Mouse (Mus musculus): ENCODE data around the gene Cdh22. TPM values are rescaled to one million over a fixed set of nuclear protein-coding genes. Genes with fewer than 3 reads are reported as not detected.

Gene Cdh22
- polyA plus RNA-seq, 1 experiment from 2014 or later, result 0.91 TPM

DNA sequence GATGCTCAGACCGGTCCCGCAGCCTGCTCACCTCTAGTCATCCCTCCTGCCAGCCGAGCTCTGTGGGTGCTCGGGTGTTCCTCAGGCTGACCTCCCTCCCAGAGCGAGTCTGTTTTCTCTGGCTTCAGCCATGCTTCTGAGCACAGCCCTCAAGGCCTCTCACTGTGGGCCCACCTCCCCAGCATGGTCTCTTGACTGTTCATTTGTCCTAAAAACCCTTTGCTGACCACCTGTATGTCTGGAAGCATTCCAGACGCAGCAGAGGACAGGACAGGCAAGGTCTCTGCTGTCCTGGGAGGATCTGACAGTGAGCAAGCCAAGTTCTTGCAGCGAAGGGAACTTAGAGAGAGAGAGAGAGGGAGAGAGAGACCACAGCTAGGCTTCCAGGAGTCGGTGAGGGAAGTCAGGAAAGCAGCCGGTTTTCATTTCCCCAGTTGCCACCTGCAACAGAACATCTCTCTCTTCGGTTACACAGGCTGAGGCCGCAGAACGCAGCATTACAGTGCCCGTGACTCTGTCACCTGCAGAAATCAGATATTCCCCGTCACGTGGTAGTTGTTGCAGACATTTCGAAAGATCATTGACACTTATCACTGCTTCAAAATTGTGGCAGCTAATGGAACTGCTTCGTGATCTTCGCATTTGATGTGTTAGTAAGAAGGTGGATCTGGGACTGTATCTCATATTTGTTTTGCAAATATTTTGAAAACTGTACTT is 27.8 kb upstream of the Cdh22 start:
- H3K27ac ChIP-seq (replicated peaks), result no peak overlapping the region
- H3K4me1 ChIP-seq, result peaks cover 35% of the 10 kb centered on the region
- H3K4me3 ChIP-seq, result no peak overlapping the region
- H3K9me3 ChIP-seq, result no peaks in the 10 kb centered on the region
- DNase-seq (ENCODE audit: low spot score), result no peak
- no peaks in the 10 kb centered on the region for H3K36me3 ChIP-seq (replicated peaks)
- peaks cover 80% of the 10 kb centered on the region for H3K27me3 ChIP-seq (replicated peaks; ENCODE audit: low read depth, poor library complexity, severe bottlenecking)
- WGBS, result 68% methylated on average over 18 of the region's 18 CpGs

DNA sequence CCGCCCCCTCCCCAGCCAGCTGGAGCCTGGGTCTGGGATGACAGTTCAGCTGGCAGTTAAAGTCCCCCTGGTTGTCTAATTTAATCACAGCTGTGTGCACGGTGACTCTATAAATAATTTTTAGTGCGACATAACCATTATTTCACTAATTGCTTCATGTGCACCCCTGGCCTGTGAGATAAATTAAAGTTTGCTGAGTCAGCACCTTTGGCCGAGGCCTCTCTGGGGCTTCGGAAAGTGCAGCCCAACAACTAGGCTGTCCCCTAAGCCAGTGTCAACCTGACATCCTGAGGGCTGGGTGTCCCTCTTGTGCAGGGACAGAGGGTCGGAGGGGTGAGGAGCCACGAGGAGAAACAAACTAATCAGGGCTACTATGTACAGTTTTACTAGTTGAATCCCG is 25.2 kb upstream of the Cdh22 start:
- H3K36me3 ChIP-seq (replicated peaks), result no peaks in the 10 kb centered on the region
- H3K4me1 ChIP-seq, result peaks cover 19% of the 10 kb centered on the region
- H3K4me3 ChIP-seq, result no peak overlapping the region
- no peak overlapping the region for H3K27ac ChIP-seq (replicated peaks)
- no peaks in the 10 kb centered on the region for H3K9me3 ChIP-seq
- 82% methylated on average over 8 of the region's 8 CpGs for WGBS
- peaks cover 86% of the 10 kb centered on the region for H3K27me3 ChIP-seq (replicated peaks; ENCODE audit: low read depth, poor library complexity, severe bottlenecking)
- DNase-seq (ENCODE audit: low spot score), result no peak

DNA sequence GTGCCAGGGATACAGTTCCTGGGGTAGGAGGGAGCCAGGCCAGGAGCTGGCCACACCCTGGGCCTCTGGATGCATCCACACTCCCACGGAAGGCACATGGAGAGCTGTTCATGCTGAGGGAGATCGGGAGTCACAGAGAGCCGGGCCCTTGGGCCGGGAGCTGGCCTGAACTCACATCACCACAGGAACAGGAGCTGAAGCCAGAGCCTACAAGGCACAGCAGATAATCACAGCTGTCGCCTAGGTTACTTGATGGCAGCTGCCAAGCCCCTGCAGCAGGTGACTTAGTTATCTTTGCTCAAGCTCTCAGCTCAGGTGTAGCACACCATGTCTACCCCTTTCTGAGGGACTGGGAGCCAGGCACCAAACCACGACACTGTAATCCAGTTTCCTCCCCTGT is 23.7 kb upstream of the Cdh22 start:
- Histone ChIP-seq H3K9me3 (no peaks in the 10 kb centered on the region), H3K4me1 (peaks cover 22% of the 10 kb centered on the region), H3K27me3 (replicated peaks; ENCODE audit: low read depth, poor library complexity, severe bottlenecking) (peaks cover 97% of the 10 kb centered on the region), H3K36me3 (replicated peaks) (no peaks in the 10 kb centered on the region), H3K27ac (replicated peaks) (no peak overlapping the region), H3K4me3 (no peak overlapping the region)
- 78% methylated on average over 6 of the region's 6 CpGs for WGBS
- no peak for DNase-seq (ENCODE audit: low spot score)

DNA sequence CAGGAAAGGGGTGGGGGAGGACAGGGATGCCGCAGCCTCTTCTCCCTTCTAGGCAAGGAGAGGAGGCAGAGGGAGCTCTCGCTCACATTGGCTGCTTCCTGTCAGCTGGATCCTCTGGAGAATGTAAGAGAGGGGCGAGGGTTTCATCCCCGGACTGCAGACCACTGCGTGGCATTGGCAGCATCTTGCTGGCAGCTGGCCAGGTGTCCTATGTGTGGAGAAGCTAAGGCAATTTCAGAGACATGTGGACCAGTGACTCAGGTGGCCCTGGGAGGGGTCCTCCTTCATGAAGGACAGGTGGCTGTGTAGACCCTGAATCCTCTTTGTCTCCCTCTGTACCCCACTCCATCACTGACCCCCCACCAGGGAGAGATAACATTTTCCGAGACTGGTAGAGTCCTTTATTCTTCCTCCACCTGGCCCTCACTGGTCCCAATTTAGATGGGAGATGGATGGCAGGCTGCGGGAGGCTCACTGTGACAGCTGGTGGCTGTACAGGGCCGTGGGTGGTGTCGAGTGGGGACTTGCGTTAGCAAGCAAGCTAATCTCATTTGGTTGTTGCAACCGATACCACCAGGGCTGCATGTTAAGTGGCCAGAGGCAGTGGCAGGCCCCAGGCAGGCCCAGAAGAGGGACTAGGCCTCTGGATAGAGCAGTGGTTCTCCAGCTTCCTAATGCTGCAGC is 22.6 kb upstream of the Cdh22 start:
- Histone ChIP-seq H3K4me3 (no peak overlapping the region), H3K27me3 (replicated peaks; ENCODE audit: low read depth, poor library complexity, severe bottlenecking) (peaks cover 97% of the 10 kb centered on the region), H3K27ac (replicated peaks) (no peak overlapping the region), H3K9me3 (no peaks in the 10 kb centered on the region), H3K4me1 (peaks cover 16% of the 10 kb centered on the region), H3K36me3 (replicated peaks) (no peaks in the 10 kb centered on the region)
- WGBS, result 59% methylated on average over 11 of the region's 11 CpGs
- no peak for DNase-seq (ENCODE audit: low spot score)

DNA sequence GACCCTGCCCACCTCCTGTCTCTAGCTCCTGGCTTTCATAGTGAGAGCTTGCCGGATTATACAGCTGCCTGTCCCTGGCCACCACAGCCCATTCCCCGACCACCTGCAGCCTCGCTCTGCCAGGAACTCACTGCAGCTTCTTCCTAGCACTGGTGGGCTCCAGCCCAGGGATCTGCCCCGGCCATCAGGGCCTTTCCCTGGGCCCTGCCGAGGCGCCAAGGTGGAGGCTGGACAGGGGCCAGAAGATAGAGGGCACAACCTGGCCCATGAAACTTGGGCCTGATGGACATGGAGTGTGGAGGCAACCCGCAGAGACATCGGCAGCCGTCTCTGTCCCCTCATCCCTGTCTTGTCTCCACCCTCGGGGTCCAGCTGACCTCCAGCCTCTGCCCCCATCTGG is 21.6 kb upstream of the Cdh22 start:
- no peak overlapping the region for H3K4me3 ChIP-seq
- no peaks in the 10 kb centered on the region for H3K9me3 ChIP-seq
- H3K27ac ChIP-seq (replicated peaks), result no peak overlapping the region
- no peak for DNase-seq (ENCODE audit: low spot score)
- no peaks in the 10 kb centered on the region for H3K36me3 ChIP-seq (replicated peaks)
- H3K4me1 ChIP-seq, result peaks cover 12% of the 10 kb centered on the region
- peaks cover 96% of the 10 kb centered on the region for H3K27me3 ChIP-seq (replicated peaks; ENCODE audit: low read depth, poor library complexity, severe bottlenecking)
- WGBS, result 68% methylated on average over 10 of the region's 10 CpGs

DNA sequence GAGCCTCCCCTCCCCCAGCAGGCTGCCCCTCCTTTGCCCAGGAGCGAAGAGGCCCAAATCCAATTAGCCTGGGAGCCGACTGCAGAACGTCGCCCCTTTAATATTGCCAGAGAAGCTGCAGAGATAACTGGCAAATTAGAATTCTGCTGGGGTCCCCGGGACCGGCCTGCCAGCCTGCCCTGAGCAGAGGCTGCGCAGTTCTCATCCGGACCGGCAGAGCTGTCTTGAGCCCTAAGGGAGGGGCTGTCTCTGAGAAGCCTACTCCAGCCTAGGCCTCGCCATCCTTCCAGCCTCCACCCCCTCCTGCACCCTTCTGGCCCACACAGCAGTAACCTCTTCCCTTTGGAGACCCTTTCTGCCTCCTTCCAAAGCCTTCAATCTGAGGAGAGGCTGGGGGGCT is 19.2 kb upstream of the Cdh22 start:
- 2% methylated on average over 10 of the region's 10 CpGs for WGBS
- no peaks in the 10 kb centered on the region for H3K9me3 ChIP-seq
- no peaks in the 10 kb centered on the region for H3K36me3 ChIP-seq (replicated peaks)
- H3K4me1 ChIP-seq, result peaks cover 24% of the 10 kb centered on the region
- peak overlapping the region; percentile 11; the same call in 1 of the 2 replicates for H3K4me3 ChIP-seq
- DNase-seq (ENCODE audit: low spot score), result no peak
- peaks cover 98% of the 10 kb centered on the region for H3K27me3 ChIP-seq (replicated peaks; ENCODE audit: low read depth, poor library complexity, severe bottlenecking)
- no peak overlapping the region for H3K27ac ChIP-seq (replicated peaks)

DNA sequence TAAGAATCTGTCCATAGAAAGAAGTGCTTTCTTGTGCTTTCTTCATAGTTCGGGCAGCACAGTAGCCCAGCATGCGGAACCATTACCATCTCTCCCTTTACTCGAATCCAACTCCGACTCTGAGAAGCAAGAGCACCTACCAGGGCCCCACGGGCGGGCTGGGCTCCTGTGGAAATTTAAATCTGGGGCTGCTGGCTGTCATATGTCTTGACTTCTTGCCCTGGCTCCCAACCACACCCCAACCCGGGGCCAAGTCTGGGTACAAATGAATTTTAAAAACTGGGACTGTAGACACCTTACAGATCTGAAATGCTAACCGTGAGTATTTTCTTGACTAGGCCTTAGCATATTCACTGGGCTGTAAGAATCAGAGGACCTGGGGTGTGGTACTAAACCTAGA is 18.6 kb upstream of the Cdh22 start:
- no peak overlapping the region for H3K4me3 ChIP-seq
- WGBS, result 69% methylated on average over 8 of the region's 8 CpGs
- H3K4me1 ChIP-seq, result peaks cover 27% of the 10 kb centered on the region
- peaks cover 98% of the 10 kb centered on the region for H3K27me3 ChIP-seq (replicated peaks; ENCODE audit: low read depth, poor library complexity, severe bottlenecking)
- H3K36me3 ChIP-seq (replicated peaks), result no peaks in the 10 kb centered on the region
- DNase-seq (ENCODE audit: low spot score), result no peak
- no peak overlapping the region for H3K27ac ChIP-seq (replicated peaks)
- no peaks in the 10 kb centered on the region for H3K9me3 ChIP-seq

DNA sequence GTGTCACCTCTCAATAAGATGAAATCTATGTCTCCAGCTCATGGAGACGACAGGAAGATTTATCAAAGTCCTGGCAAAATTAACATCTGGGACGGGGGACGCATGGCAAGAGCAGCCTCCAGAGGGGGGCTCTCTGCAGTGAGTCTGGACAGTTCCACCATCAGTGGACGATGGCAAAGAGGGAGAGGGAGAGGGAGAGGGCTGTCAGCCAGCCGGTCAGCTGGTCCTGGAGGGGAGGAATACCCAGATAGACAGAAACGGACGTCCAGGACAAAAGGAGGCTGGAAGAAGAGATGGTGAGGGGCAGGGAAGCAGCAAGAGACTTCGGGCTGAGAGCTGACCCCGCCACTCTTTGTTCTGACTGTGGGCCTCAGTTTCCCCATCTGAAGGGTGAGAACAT is 18.1 kb upstream of the Cdh22 start:
- H3K4me1 ChIP-seq, result peaks cover 27% of the 10 kb centered on the region
- H3K9me3 ChIP-seq, result no peaks in the 10 kb centered on the region
- 57% methylated on average over 9 of the region's 9 CpGs for WGBS
- no peaks in the 10 kb centered on the region for H3K36me3 ChIP-seq (replicated peaks)
- no peak overlapping the region for H3K27ac ChIP-seq (replicated peaks)
- H3K27me3 ChIP-seq (replicated peaks; ENCODE audit: low read depth, poor library complexity, severe bottlenecking), result peaks cover 98% of the 10 kb centered on the region
- H3K4me3 ChIP-seq, result no peak overlapping the region
- DNase-seq (ENCODE audit: low spot score), result no peak

DNA sequence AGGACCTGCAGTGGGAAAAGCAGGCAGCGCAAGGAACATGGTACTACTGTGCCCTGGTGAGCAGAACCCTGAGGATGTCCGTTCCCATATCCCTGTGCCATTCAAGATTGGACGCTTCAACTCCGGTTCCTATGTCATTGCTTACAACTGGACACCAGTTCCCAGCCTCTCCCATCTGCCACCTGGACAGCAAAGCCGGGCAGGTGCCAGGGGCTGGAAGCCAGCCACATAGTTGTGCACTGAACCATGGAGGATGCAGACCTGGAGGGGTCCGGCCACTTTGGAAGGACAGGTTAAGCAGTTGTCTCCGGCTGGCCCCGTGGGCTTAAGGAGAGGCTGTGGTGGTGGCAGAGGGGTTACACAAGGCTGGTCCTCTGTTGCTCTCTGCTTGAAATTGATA is 17.7 kb upstream of the Cdh22 start:
- 77% methylated on average over 8 of the region's 8 CpGs for WGBS
- H3K4me3 ChIP-seq, result no peak overlapping the region
- no peak overlapping the region for H3K27ac ChIP-seq (replicated peaks)
- no peaks in the 10 kb centered on the region for H3K9me3 ChIP-seq
- peaks cover 29% of the 10 kb centered on the region for H3K4me1 ChIP-seq
- no peak for DNase-seq (ENCODE audit: low spot score)
- H3K27me3 ChIP-seq (replicated peaks; ENCODE audit: low read depth, poor library complexity, severe bottlenecking), result peaks cover 98% of the 10 kb centered on the region
- no peaks in the 10 kb centered on the region for H3K36me3 ChIP-seq (replicated peaks)

DNA sequence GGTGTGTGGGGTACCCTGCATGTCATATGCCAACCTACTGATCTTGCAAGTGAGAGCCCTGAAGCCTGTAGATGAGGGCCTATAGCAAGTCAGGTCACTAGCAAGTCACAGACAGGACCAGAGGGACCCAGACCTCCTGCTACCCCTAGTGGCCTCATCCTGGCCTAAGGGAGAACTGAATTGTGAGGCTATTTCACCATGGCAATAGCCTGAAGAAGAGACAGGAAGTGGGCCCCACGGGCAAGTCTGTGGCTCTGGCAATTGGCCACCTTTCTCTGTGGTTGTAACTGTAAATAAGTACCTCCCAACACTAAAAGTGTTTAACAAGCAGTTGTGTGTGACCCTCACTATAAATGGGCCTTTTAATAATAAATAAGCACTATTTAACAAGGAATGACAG is 16.2 kb upstream of the Cdh22 start:
- peaks cover 98% of the 10 kb centered on the region for H3K27me3 ChIP-seq (replicated peaks; ENCODE audit: low read depth, poor library complexity, severe bottlenecking)
- DNase-seq (ENCODE audit: low spot score), result no peak
- no peaks in the 10 kb centered on the region for H3K9me3 ChIP-seq
- no peak overlapping the region for H3K27ac ChIP-seq (replicated peaks)
- WGBS, result 61% methylated on average over 1 of the region's 1 CpGs
- H3K4me1 ChIP-seq, result peaks cover 37% of the 10 kb centered on the region
- H3K36me3 ChIP-seq (replicated peaks), result no peaks in the 10 kb centered on the region
- no peak overlapping the region for H3K4me3 ChIP-seq

DNA sequence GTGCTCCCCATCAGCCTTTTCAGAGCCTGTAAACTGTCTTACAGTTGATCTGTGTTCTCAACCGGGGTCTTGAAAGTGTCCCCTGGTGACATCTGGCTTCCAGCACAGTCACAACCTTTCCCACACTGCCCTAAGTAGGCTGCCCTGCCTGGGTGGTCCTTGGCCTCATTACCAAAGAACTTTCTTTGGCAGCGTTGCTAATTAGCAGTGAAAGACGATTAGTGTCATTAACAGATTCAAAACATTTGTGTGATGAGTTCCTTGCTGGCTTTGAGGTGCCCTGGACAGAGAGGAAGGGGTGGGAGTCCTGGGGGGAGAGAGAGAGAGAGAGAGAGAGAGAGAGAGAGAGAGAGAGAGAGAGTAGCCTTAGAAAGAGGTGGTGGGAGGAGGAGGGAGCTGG is 14.3 kb upstream of the Cdh22 start:
- Histone ChIP-seq H3K9me3 (no peaks in the 10 kb centered on the region), H3K27me3 (replicated peaks; ENCODE audit: low read depth, poor library complexity, severe bottlenecking) (peaks cover 98% of the 10 kb centered on the region), H3K36me3 (replicated peaks) (no peaks in the 10 kb centered on the region), H3K27ac (replicated peaks) (no peak overlapping the region), H3K4me1 (peaks cover 31% of the 10 kb centered on the region), H3K4me3 (no peak overlapping the region)
- 13% methylated on average over 3 of the region's 3 CpGs for WGBS
- peak; percentile 33 for DNase-seq (ENCODE audit: low spot score)

DNA sequence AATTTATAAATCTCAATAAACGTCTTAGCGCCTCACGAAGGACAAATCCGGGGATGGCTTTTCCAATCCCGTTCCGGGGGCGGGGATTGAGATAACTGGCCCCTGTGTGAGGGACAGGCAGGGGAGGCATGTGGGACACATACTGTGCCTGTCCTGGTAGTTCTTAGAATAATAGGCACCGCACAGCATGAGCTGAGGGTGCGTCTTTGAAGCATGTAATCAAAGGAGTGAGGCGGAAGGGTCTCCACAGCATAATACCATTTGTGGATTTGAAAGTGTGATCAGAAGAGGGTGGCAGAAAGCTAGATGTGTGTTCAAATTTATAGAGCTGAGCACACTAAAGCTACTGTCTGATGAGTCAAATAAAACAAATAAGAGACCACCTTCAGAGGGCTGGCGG is 11.7 kb upstream of the Cdh22 start:
- H3K4me1 ChIP-seq, result peaks cover 39% of the 10 kb centered on the region
- no peak overlapping the region for H3K4me3 ChIP-seq
- H3K9me3 ChIP-seq, result no peaks in the 10 kb centered on the region
- no peaks in the 10 kb centered on the region for H3K36me3 ChIP-seq (replicated peaks)
- peaks cover 98% of the 10 kb centered on the region for H3K27me3 ChIP-seq (replicated peaks; ENCODE audit: low read depth, poor library complexity, severe bottlenecking)
- 10% methylated on average over 11 of the region's 11 CpGs for WGBS
- no peak overlapping the region for H3K27ac ChIP-seq (replicated peaks)
- DNase-seq (ENCODE audit: low spot score), result no peak

DNA sequence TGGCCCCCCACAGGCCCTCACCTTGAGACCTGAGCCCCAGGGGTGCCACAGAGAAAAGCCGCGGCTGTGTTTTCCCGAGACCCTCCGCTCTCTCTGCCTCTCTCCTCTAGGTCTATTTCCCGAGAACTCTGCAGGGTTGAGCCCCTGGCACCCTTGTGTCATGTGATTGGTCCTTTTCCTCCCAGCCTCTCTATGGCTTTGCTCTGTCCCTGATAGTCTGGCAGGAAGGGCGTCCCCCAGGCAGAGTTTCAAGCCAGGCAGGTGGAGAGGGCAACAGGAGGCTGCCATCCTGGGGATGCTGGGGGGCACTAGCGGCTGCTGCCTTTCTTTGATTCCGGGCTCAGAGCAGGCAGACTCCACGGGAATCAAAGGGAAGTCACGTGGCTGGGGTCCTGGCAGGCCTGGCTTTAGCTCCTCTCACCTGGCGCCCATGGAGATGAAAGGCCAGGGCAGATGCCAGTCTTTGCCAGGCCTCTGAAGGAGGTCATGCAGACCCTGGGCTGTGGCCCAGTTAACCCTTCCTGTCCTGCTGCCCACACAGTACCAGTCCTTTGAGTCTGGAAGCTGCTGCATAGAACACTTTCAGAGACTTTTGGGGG is 8.6 kb upstream of the Cdh22 start:
- Histone ChIP-seq H3K4me3 (peak overlapping the region; percentile 29; the same call in 1 of the 2 replicates), H3K27ac (replicated peaks) (no peak overlapping the region)

More for the DNA sequence above, 8.6 kb upstream of the Cdh22 start:
- no peaks in the 10 kb centered on the region for H3K9me3 ChIP-seq
- H3K27me3 ChIP-seq (replicated peaks; ENCODE audit: low read depth, poor library complexity, severe bottlenecking), result peaks cover 100% of the 10 kb centered on the region
- H3K36me3 ChIP-seq (replicated peaks), result no peaks in the 10 kb centered on the region
- peaks cover 32% of the 10 kb centered on the region for H3K4me1 ChIP-seq
- DNase-seq (ENCODE audit: low spot score), result no peak
- 3% methylated on average over 11 of the region's 11 CpGs for WGBS

Data from embryonic facial prominence, embryonic 10.5 days (tissue).